Mouse (Mus musculus) brown adipose tissue, adult 24 weeks (tissue): ENCODE measurements around the gene Col4a2. TPM values are rescaled to one million over a fixed set of nuclear protein-coding genes. Genes with fewer than 3 reads are reported as not detected.

Experiments used
- H3K27ac ChIP-seq: fragments of 200-500 bp; replicated peaks from 2 replicates; pipeline ENCODE4 v1.5.1; 2012; ENCODE audit warnings: low read depth, mild to moderate bottlenecking, low read length
- H3K4me1 ChIP-seq: fragments of 200-500 bp; 2 replicates; pipeline ENCODE4 v1.6.1; 2012; ENCODE audit warnings: low read length, mixed read lengths; ENCODE audit not compliant: control insufficient read depth, insufficient read depth, insufficient read length
- H3K4me3 ChIP-seq: fragments of 200-500 bp; 2 replicates; pipeline ENCODE4 v1.5.1; 2012; ENCODE audit warnings: low read depth, mild to moderate bottlenecking, low read length, moderate library complexity; ENCODE audit not compliant: insufficient read depth
- polyA plus RNA-seq: library from polyadenylated mRNA; stranded (reverse); fragments of >200 nt; gene quantifications from 2 replicates; pipeline ENCODE4 v1.2.4, GENCODE M21; 2012; ENCODE audit not compliant: missing spikeins, insufficient read depth, insufficient read length

Gene Col4a2
- polyA plus RNA-seq, 1 experiment: 51.1 TPM

- no peak overlapping the region for H3K4me3 ChIP-seq
- peak overlapping the region; percentile 97 for H3K27ac ChIP-seq
- peaks cover 64% of the 10 kb centered on the region for H3K4me1 ChIP-seq
These were observed 80.1 kb downstream of the Col4a2 start for GRCm38 (mm10) chr8:11392739-11393138.

DNA sequence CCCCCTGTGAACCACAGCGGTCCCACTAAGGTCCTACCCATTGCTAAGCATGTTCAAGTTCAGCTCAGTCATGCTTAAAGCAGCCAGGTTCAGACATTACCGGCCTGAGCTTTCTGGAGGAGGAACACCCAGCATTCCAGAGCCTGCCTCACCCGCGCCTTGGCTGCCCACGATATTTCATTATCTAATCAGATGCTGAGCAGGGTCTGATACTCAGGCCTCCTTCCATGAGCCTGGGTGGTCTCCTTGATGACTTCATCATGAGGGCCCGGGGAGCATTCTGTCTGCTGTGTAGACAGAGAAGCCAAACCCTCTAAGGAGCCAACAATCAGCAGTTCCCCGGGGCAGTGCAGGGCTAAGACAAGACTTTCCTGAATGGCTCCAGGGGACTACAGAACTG lies 80.6 kb downstream of the Col4a2 start:
- Histone ChIP-seq H3K4me1 (peaks cover 66% of the 10 kb centered on the region), H3K27ac (peak overlapping the region; percentile 97), H3K4me3 (no peak overlapping the region)

DNA sequence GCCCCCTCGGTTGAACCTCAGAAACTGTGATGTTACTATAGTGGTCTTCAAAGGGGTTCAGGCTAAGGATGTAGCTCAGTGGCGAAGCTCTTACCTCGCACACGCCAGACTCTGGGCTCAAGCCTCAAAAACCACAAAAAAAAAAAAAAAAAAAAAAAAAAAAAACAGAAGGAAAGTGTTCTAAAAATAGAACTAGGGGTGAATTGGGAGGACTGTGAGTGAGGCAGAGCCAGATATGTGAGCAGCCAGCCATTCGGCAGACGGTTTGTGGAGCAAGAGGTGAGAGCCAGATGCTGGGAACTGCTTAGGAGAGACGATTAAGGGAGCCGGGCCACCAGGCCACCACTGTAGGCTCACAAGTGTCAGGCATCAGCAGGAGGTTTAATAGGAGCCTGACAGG lies 81.0 kb downstream of the Col4a2 start:
- Histone ChIP-seq H3K27ac (peak overlapping the region; percentile 97), H3K4me1 (peaks cover 64% of the 10 kb centered on the region)

GRCm38 (mm10) chr8:11394773-11395172 lies 82.2 kb downstream of the Col4a2 start:
- peaks cover 53% of the 10 kb centered on the region for H3K4me1 ChIP-seq
- H3K4me3 ChIP-seq: no peak overlapping the region
- peak overlapping the region; percentile 97 for H3K27ac ChIP-seq

More for the DNA sequence above, 81.0 kb downstream of the Col4a2 start:
- H3K4me3 ChIP-seq: no peak overlapping the region

- no peak overlapping the region for H3K4me3 ChIP-seq
- peaks cover 53% of the 10 kb centered on the region for H3K4me1 ChIP-seq
- peak overlapping the region; percentile 89 for H3K27ac ChIP-seq
These were observed 83.0 kb downstream of the Col4a2 start for GRCm38 (mm10) chr8:11395601-11396000.

- peaks cover 51% of the 10 kb centered on the region for H3K4me1 ChIP-seq
- H3K27ac ChIP-seq: peak overlapping the region; percentile 89
- H3K4me3 ChIP-seq: no peak overlapping the region
These were observed 83.5 kb downstream of the Col4a2 start for GRCm38 (mm10) chr8:11396111-11396510.

- H3K27ac ChIP-seq: peak overlapping the region; percentile 86
- H3K4me1 ChIP-seq: peaks cover 47% of the 10 kb centered on the region
- H3K4me3 ChIP-seq: no peak overlapping the region
These were observed 84.5 kb downstream of the Col4a2 start for GRCm38 (mm10) chr8:11397126-11397525.

DNA sequence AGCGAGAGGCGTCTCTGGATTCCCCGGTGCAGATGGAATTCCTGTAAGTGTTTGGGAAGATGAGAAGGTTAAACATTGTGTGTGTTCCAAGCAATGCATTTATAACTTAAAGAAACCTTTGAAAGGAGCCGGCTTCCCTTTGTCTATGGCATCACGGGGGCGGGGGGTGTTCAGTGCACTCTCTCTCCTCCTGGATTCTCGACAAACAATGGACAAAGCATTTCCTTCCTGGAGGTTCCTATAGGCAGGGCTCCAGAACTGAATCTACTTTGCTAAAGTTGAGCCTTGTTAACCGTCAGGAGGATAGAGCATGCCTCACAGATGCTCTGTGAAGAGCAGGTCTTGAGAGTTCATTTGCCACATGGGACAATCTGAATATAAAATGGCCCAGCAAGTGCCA lies 87.1 kb downstream of the Col4a2 start:
- Histone ChIP-seq H3K4me1 (peaks cover 31% of the 10 kb centered on the region), H3K4me3 (no peak overlapping the region), H3K27ac (peak overlapping the region; percentile 43)

GRCm38 (mm10) chr8:11400244-11400643 lies 87.6 kb downstream of the Col4a2 start:
- H3K4me3 ChIP-seq: no peak overlapping the region
- H3K27ac ChIP-seq: peak overlapping the region; percentile 18
- peaks cover 34% of the 10 kb centered on the region for H3K4me1 ChIP-seq

DNA sequence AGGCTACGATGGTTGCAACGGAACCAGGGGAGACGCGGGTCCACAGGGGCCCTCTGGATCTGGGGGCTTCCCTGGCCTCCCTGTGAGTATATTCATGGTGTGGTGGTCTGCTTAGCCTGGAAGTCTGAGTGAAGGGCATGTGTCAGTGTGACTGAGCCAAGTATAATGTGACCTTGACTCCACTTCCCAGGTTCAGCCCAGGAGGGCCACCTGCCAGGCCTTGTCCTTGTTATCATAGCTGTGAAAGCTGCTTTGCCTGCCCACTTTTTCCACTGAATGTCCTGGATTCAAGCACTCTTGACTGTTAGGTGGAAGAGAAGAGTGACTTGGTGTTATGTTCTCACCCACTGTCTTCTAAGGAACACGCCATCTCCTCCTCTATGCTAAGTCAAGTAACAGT lies 88.6 kb downstream of the Col4a2 start:
- Histone ChIP-seq H3K4me1 (peaks cover 28% of the 10 kb centered on the region), H3K4me3 (no peak overlapping the region), H3K27ac (no peak overlapping the region; the same call in 1 of the 2 replicates)

GRCm38 (mm10) chr8:11402220-11402619 lies 89.6 kb downstream of the Col4a2 start:
- H3K4me3 ChIP-seq: no peak overlapping the region
- H3K4me1 ChIP-seq: peaks cover 18% of the 10 kb centered on the region
- no peak overlapping the region for H3K27ac ChIP-seq

DNA sequence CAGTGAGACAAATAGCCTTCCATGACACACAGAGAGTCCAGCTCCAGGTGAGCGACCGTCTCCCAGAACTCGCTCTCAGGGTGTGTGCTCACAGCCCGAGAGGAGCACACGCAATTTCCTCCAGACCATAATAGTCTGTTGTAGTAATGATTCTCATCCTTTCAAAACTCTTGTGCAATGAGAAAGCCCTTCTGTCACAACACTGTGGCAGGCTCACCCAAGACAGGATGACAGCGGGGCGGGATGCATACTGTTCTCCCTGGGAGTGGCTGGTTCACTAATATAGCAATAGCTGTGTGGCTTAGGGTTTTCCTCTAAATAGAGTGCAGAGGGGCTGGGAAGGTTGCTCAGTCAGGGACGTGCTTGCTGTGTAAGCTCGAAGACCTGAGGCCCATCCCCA lies 91.2 kb downstream of the Col4a2 start:
- Histone ChIP-seq H3K4me3 (no peak overlapping the region), H3K4me1 (peaks cover 9% of the 10 kb centered on the region), H3K27ac (no peak overlapping the region)

DNA sequence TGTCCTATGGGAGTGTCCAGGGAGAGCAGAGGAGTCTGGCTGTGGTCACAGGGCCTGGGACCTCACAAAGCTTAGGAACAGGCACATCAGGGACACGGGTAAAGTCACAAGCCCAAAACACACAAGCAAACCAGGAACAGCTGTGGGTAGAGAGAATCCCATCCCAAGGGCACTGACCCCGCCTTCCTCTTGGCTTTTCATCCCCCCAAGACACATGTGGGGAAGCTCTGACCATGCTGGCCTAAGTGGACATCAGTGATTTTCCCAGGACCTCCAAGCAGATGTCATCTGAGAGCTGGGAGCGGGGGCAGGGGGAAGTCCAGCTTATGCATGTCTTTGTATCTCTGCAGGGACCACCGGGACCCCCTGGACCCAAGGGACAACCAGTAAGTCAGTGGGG lies 92.0 kb downstream of the Col4a2 start:
- H3K4me3 ChIP-seq: no peak overlapping the region
- H3K4me1 ChIP-seq: peaks cover 9% of the 10 kb centered on the region
- H3K27ac ChIP-seq: peak overlapping the region; percentile 67; the same call in 1 of the 2 replicates

DNA sequence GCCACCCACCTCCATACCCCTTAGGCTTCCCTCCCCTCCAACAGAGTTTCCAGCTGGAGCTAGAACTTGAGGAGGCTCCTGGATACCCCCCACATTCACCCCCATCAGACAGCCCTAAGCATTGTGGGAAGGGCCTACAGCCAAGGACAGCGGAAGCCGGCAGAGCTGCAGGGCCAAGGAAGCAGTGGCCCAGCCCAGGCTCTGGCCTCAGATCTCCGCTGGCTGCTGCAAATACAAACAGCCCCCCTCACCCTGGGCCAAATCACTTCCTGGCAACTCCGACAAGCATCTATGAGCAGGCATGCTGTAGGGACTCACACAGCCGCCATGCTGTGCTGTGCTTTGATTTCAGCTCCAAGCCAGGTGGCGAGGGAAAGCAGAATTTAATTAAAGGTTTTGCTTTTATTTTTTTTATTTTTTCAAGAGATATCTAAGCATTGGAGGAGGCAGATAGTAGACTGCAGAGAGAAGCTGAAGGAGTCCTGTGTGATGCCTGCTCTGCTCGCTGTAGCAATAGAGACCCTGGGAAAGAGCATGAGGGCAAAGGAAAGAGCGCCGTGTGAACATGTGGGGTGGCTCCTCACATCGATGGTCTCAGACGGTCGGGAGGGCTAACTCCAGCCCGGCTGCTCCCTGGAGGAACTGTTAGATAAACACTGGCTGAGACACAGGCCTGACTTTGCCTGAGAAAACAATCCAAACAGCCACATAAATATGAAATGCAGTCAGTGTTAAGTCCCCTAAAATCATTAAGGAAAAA lies 93.3 kb downstream of the Col4a2 start:
- Histone ChIP-seq H3K27ac (peak overlapping the region; percentile 67), H3K4me3 (no peak overlapping the region)

GRCm38 (mm10) chr8:11411504-11412124 lies 99.0 kb downstream of the Col4a2 start:
- peak overlapping the region; percentile 49 for H3K27ac ChIP-seq
- no peak overlapping the region for H3K4me3 ChIP-seq
- no peaks in the 10 kb centered on the region for H3K4me1 ChIP-seq

More for the DNA sequence above, 93.3 kb downstream of the Col4a2 start:
- H3K4me1 ChIP-seq: peaks cover 4% of the 10 kb centered on the region

DNA sequence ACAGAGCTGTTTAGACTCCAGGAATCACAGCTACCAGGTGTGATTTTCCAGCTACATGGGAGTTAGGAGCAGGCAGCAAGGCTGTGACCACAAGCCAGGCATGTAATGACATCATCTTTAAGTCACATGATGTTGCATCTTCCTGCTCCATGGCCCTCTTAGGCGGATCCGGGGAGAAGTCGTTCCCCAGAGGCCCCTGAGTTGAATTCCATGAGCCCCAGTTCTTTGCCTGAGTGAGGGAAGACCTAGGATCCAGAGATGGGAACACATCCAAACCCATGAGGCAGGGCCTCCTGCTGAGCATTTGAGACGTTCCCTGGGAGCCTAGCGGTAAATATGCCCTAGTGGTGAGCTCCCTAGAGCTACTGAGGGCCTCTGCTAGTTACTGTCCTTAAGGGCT lies 99.8 kb downstream of the Col4a2 start:
- no peak overlapping the region for H3K4me3 ChIP-seq
- peak overlapping the region; percentile 19; the same call in 1 of the 2 replicates for H3K27ac ChIP-seq
- H3K4me1 ChIP-seq: no peaks in the 10 kb centered on the region
